Mouse (Mus musculus): ENCODE results near the gene Ptgis. TPM values are rescaled to one million over a fixed set of nuclear protein-coding genes. Genes with fewer than 3 reads are reported as not detected.

Ptgis gene
- total RNA-seq (2022): 10 to 100 TPM; 14.5 to 23.5 (median 16.9) TPM

DNA sequence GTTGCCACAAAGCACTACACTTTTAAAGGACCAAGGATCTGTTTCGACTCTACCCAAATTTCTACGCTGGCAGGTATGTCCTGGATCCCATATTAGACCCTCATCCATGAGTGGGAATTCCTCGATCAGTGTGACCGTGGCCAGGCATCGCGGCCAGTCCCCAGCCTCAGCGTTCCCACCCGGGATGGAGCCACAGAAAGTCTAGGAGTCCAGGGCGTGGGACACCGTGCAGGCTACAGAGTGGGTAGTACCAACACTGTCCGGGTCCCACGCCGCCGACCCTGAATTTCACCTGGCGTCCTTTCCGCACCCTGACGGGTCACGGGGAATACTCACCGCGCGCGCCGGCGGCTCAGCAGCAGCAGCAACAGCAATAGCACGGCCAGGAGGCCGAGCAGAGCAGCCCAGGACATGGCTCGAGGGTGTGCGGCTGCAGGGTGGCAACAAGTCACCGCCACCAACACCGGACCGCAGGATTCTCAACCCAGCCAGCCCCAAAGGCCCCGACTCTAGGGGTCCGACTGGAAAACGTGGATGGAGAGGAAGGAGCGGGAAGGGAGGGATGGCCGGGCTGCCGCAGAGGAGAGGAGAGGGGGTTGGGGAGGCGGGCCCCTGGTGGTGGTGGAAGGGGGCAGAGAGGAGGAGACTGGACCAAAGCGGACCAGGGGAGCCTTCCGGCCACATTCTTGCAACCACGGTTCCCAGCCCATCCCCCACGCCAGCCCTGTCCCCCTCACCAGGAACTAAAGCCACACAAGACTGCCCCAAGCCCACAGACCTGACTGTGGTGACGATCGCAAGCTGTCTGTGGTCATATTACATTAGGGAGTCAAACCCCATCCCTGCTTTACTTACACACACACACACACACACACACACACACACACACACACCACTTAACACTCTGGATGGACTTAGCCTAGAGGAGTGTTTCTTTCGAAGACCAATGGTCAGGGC is at the start of gene Ptgis:
TSS of gene Ptgis (minus strand) at position 597 of the 957 bp plus-strand sequence.
- no peak for DNase-seq (ENCODE audit: low spot score)

DNA sequence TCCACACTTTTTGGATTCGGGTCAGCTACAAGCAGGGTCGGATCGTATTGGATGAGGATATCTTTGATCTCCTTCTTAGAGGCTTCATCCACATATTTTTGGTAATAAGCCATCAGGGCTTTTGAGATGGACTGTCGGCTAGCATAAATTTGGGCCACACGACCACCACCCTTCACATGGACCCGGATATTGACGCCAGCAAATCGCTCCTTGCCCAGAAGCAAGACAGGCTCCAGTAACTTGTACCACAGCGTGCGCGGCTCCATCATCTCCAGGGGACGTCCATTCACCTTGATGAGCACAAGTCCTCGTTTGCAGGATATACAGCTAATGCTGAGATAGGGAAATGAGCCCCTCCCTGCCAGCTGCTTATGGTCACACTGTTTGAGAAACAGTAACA is 41.1 kb upstream of the Ptgis start:
- DNase-seq (ENCODE audit: low spot score): no peak

DNA sequence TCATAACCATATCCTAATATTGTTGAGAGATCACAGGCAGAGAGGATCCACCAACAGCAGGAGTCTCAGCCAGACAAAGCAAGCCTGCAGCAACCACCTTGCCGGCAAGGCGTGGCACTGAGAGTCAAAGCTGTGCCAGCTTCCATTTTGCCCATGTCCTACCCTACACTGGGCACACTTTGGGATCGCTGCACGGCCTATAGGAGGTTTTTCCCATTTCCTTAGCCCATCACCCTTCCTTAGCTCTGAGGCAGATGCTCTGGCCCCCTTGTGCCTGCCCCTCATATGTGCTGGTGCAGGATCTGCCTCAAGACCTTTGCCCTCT is 40.5 kb upstream of the Ptgis start:
- no peak for DNase-seq (ENCODE audit: low spot score)

DNA sequence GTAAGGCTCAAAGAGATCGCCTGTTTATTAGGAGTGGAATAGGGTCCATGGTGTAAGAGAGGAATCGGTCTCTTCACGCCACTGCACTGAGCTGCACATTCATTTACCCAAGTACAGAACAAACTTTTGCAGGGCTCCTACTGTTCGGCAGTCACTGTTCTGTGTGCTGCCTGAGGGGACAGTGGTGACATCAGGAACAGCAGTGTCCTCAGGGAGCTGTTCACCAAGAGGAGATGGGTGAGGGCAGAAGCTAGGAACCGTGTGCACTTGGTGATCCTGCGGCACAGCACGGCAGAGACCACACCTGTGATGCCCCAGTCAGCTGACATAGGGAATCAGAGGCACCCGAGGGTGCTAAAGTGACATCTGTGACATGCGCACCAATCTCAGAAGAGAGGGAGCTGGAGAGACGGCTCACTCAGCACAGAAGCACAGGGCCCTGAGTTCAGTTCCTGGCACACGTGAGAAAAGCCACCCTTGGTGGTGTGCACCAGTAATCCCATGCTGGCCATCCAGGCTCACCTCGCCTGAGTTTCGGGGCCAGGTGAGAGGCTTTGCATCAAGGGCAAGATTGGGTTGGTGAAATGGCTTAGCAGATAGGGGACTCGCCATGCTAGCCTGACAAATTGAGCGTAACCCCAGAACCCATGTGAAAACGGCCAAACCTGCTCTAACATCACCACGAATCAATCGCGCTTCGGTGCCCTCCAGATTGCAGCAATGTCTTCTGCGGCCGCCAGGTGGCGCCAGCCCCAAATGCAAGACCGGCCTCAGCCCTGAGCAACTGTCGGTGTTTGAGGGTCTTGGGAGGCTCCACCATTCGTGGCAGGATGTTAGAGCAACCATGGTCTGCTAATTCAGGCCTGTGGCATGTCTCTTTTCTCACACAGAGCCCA is 39.9 kb upstream of the Ptgis start:
- DNase-seq (ENCODE audit: low spot score): peak; percentile 63

DNA sequence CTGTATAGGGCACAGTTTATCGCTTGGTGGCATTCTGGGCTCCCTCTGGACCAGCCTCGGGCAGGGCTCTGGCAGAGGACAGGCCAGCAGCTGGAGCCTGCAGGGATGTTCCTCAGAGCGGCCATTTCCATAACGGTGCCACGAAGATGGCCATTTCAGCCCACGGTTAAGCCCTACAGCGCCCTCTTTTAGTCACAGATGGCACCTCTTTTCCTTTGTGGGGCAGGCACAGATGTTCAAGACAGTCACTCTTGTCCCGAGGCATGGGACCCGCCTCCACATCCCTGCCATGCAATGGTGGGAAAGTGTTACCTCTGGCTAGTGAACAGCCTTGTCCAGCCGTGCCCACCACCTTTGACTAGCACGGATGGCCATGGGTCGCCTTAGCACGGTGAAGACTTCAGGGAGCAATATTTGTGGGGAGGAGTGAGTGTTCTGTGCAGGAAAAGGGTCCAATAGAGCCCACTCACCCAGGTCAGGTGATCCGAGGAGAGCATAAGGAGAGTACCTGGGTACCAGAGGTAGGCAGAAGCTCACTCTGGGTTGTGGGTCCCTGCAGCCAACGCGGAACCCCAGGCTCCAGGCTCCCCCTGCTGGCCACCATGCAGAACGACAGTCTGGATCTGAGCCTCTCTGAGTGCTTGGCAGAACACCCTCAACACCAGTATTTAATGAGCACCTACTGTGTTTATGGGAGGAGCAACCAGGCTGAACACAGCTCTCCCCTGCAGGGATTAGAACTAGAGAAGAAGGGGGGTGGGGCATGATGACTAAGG is 38.5 kb upstream of the Ptgis start:
- DNase-seq (ENCODE audit: low spot score): peak; percentile 55

DNA sequence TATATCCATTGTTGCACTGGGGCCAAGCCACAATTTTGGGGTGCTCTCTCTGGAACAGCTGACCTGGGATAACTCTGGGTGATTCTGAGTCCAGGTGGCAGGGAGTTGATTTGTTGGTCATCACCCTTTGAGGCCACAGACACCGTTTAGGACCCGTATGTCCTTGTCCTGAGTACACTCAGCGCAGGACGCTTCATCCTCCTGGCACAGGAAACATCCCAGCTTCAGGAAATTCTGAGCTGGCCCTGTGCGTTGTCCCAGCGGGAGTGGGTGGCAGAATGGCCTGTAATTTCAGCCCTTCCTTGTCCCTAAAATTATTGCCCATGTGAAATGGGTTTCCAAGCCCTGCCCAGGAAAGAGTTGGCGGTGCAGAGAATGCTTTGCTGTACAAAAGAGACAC is 37.6 kb upstream of the Ptgis start:
- DNase-seq (ENCODE audit: low spot score): no peak

DNA sequence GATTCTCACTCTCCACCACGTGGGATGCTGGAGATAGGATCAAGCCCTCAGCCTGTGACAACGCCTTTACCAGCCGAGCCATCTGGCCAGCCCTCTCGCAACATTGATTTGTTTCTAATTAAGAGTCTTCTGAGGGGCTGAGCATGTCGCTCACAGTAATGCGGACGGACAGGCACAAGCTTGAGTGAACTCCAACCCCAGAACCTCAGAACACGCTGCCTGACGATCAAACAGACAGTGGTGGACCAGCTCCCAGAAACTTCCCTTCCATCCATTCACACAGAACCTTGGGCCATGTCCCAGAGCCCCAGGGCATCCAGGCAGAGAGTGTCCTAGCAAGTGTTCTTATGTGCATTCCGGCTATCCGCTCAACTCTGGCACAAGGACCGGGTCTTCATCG is 36.6 kb upstream of the Ptgis start:
- DNase-seq (ENCODE audit: low spot score): no peak

DNA sequence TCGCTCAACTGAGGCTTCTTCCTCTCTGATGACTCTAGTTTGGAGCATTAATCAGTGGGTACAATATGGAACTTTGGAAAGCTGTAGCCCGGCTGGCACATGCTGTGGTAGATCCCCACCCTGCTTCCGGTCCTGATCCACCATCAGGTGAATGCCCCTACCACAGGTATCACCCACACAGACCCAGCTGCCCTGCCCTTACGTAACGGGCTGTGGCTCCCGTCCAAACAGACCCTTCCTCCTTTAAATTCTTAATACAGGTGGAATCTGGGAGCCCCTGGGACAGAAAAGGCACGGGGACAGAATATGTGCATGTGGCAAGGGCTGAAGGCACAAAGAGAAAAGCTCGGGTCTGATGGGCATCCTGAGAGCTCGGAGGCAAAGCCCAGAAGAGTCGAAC is 35.5 kb upstream of the Ptgis start:
- DNase-seq (ENCODE audit: low spot score): no peak

DNA sequence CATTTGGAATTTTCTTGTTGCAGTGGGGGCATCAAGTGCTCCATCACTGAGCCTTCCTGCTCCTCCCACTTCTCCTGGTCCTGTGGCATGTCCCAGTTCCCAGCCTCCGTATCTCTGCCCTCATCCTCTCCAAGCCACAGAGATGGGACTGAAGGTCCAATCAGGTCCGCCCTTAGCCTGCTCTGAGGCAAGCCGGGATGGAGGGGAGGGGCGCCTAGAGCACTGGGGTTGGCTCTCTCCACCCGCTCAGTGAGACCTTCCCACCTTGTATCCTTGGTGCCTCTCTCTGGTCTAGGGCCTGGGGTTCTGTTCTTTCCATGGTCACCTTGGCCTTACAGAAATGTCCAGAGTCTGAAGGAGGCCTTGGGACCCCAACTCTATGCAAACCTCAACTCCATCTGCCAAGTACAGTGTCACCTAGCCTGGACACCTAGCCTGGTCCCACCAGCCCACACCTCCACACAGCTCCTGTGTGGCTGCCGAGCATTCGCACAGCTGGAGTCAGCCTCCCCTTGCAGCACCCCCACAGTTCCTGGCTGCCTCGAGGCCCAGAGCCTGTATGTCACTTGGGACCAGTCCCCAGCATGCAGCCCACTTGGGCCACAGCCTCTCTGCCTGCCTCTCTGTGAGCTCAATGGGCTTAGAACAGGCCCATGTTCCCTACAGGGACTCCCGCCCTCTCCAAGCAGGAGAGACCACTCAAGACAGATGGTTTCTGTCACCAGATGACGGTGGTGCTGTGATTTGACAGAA is 34.5 kb upstream of the Ptgis start:
- DNase-seq (ENCODE audit: low spot score): no peak

DNA sequence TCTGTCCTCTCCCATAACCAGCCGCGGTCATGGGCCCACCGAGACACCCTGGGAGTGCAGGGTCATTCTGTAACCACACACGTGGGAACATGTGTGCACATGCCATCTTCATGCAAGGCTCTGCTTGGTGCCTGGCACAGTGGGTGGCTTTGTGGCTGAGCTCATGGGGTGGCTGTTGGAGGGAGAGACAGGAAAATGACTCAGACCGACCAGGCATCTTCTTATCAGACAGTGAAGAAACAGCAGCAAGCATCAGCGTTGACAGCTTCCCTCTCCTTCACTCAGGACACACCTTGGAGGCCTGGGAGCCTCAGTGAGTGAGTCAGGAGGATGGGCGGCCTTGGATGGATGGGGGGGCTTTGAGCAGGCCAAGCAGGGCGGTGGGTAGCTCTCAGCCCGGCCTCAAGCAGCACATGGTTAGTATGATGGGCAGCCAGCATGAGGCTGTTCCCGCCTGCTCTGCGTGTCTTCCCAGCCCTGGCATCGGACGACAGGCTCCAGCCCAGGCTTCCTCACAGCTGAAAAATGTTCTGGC is 32.9 kb upstream of the Ptgis start:
- DNase-seq (ENCODE audit: low spot score): no peak

DNA sequence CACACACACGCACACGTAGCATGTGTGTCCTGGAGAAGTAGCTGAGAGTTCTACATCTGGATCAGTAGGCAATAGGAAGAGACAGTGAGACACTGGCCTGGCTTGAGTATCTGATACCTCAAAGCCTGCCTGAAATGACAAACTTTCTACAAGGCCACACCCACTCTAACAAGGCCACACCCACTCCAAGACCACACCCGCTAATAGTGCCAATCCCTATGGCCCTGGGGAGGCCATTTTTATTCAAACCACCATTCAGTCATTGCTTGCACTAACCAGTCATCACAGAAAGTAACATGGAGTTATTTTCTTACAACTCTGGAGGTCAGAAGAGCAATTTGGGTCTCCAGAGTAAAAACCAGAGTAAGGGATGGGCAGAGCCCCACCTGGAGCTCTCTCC is 32.3 kb upstream of the Ptgis start:
- DNase-seq (ENCODE audit: low spot score): no peak

DNA sequence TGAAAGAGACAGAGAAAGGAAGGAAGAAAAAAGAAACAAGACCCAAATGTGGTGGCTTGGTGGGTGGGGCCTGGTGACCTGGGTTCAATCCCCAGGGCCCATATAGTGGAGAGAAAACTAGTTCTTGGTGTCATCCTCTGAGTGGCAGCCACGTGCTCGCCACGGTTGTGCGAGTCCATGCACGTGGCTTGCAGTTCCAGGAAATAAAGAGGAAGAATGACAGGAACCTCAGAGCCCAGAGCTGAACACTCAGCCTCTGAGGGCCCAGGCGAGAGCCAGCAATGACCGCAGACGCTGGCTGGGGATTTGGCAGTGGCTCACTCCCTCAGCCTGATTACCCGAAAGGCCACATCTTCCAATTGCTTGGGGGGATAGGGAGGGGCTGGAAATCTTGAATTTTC is 30.7 kb upstream of the Ptgis start:
- peak; percentile 54 for DNase-seq (ENCODE audit: low spot score)

DNA sequence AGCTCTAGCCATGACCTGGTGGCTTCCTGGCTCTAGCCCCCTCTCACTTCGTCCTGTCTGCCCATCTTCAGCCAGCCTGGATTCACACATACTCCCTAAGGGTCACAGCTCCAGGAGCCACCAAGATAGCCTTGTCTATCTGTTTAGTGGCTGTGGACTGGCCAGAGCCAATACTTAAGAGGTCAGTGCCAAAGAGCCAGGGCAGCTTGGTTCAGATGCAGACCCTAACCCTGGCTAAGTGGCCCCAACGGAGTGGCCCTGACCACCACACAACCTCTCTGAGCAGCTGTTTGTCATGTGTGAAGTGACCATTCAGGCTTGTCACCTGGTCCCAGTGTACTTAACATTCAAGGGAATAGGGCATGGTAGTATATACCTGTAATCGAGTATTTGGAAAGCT is 30.1 kb upstream of the Ptgis start:
- DNase-seq (ENCODE audit: low spot score): no peak

DNA sequence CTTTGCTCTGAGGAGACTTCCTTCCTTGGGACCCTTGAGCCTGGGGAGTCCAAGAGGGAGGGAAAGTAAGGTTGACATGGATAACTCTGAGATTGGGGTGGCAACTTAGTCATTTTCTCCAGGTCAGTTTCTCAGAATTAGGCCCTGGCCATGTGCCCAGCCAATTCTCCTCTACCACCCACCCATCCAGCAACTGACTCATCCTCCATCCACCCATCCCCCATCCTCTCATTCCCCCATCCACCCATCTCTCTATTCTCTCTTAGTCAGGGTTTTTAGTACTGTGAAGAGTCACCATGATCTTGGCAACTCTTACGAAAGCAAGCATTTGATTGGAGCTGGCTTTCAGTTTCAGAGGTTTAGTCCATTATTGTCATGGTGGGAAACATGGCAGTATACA is 28.3 kb upstream of the Ptgis start:
- DNase-seq (ENCODE audit: low spot score): no peak

DNA sequence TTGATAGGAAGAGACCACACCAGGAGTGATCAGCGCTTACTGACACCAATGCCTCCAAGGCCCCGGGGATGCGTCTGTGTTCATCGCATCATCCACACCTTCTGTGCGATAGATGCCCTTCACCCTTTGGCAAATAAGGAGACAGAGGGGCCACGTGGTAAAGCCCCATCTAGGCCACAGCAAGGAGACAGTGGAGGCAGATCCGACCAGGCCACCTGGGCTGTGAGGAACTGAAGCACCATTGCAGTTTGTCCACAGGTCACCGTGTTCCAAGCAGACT is 27.9 kb upstream of the Ptgis start:
- DNase-seq (ENCODE audit: low spot score): no peak

DNA sequence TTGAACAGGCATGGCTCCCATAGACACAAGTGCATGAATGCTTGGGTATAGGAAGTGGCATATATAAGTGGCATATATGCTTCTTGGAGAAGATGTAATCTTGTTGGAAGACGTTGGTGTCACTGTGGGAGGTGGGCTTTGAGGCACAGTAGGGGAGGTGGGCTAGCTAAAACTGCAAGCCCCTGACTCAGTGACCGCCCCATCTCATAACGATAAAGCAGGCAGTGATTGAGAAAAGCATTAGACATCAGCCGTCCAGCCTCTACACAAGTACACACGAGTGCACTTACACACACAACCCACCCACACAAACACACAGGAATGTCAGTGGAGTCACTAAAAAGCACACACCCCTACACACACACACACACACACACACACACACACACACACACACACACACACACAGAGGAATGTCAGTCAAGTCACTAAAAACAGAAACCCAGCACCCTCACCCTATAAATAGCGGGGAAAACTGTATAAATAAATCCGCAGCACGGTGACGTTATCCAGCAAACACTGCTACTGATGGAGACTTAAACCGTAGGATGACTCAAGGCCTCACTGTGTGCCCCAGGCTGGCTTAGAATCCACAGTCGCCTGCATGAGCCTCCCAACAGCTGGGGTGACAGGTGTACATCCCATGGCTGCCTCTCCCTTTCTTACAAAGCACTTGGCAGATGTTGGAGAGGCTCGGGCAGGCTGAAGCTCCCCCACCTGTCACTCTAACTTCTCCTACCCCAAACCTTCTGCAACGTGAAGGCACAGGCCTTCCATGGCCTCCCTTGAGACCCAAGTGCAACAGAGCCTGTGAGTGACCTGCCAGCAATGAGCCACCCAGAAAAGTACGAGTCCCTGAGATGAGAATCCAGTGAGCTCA is 27.4 kb upstream of the Ptgis start:
- DNase-seq (ENCODE audit: low spot score): no peak

DNA sequence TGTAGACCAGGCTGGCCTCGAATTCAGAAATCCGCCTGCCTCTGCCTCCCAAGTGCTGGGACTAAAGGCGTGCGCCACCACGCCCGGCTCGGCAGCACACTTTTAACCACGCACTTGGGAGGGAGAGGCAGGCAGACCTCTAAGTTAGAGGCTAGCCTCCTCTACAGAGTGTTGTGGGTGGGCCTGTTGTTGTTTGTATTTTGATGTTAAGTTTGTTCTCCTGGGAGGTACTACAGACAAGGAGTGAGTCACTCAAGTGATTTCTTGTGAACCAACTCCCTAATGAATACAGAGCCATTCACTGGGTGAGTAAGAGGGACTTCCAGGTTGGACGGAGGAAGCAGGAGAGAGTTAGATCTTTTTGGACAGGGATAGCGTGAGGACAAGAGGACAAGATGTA is 25.8 kb upstream of the Ptgis start:
- DNase-seq (ENCODE audit: low spot score): no peak

DNA sequence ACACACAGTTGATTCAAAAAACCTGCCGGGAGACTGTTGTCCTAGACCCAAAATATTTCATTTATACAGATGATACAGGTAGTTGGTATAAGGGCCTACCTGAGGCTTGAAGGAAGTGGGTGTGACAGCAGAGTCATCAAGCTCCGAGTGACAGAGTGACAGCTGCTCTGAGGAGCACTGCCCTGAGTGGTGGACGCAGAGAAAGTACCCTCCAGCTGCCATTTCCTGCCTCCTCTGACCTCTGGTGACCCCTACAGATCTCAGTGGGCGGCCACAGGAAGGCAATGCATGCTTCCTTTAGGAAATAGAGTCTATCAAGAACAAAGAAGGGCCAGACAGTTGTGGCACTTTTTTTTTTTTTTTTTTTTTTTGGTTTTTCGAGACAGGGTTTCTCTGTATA is 25.4 kb upstream of the Ptgis start:
- no peak for DNase-seq (ENCODE audit: low spot score)

DNA sequence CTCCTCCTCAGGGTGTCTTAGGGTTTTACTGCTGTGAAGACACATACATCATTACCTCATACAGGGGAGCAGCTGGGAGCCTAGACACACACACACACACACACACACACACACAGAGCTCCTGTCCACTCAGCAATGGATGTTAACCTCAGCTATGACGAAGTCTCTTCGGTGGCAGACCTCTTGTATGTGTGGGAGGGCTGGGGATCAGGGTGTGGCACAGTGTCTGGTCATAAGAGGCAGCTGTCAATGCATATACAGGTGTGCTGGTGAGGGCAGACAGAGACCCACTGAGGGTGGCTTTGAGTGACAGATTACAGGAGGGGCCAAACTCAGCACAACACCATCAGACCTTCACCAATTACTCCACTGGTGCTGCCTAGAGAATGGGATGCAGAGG is 24.6 kb upstream of the Ptgis start:
- no peak for DNase-seq (ENCODE audit: low spot score)

DNA sequence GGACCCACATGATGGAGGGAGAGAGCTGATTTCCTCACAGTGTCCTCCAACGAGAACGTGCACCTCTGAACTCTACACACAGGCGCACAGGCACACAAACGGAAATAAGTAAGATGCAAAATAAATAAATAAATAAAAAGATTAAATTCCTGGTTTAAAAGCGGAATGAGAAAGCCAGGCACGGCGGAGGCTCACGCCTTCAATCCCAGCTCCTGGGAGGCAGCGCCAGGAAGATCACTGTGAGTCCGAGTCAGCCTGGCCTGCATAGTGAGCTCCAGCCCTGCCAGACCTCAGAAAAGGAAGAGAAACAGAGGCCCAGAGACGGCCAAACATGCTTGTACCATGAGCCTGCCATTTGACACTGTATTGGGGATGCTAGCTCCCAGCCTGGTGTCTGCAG is 23.5 kb upstream of the Ptgis start:
- no peak for DNase-seq (ENCODE audit: low spot score)

All from heart, adult 8-10 months (tissue).